Mouse (Mus musculus) layer of hippocampus, postnatal 14 days (tissue): ENCODE results near the gene Nufip1. TPM values are rescaled to one million over a fixed set of nuclear protein-coding genes. Genes with fewer than 3 reads are reported as not detected.
A peak's percentile ranks its signal among the peaks of the same experiment; 100 is the strongest.
"Not testable (repeated sequence)": the region's sequence is repeated elsewhere in the genome, so short reads cannot be mapped to it uniquely, and the experiment has no call there.

ENCODE experiments used
- DNase-seq, 2 experiments: peaks; one replicate each; pipeline ENCODE4 v3.0.0; 2021 to 2022; ENCODE audit warnings: low spot score in 2 of 2, mixed read lengths in 1 of 2
- total RNA-seq, 2 experiments: library from RNA; stranded (reverse); gene quantifications; 2 replicates each; pipeline ENCODE4 v1.2.3; 2021

Gene Nufip1
- total RNA-seq, 2 experiments from 2014 or later: 7.8 to 8.1 TPM

GRCm38 (mm10) chr14:76128174-76128573 lies 17.5 kb downstream of the Nufip1 start:
- DNase-seq: no peak

GRCm38 (mm10) chr14:76134975-76135374 lies 24.3 kb downstream of the Nufip1 start:
- no peak for DNase-seq

- no peak for DNase-seq
Measured at GRCm38 (mm10) chr14:76145248-76145647, 34.6 kb downstream of the Nufip1 start.

- no peak for DNase-seq
Measured at GRCm38 (mm10) chr14:76145868-76146267, 35.2 kb downstream of the Nufip1 start.

- no peak for DNase-seq
Measured at GRCm38 (mm10) chr14:76147061-76147460, 36.4 kb downstream of the Nufip1 start.

GRCm38 (mm10) chr14:76148294-76148693 lies 37.6 kb downstream of the Nufip1 start:
- no peak for DNase-seq

GRCm38 (mm10) chr14:76149531-76150179 lies 39.0 kb downstream of the Nufip1 start:
- no peak for DNase-seq

GRCm38 (mm10) chr14:76150499-76150898 lies 39.8 kb downstream of the Nufip1 start:
- no peak for DNase-seq

GRCm38 (mm10) chr14:76151011-76151410 lies 40.3 kb downstream of the Nufip1 start:
- DNase-seq: no peak

GRCm38 (mm10) chr14:76151820-76152161 lies 41.1 kb downstream of the Nufip1 start:
- DNase-seq: no peak

GRCm38 (mm10) chr14:76152162-76153002 lies 41.7 kb downstream of the Nufip1 start:
- peak; percentile 99 for DNase-seq

GRCm38 (mm10) chr14:76153003-76153675 lies 42.4 kb downstream of the Nufip1 start:
- DNase-seq: peak in 1 of 2 experiments; percentile 21

GRCm38 (mm10) chr14:76153828-76154227 lies 43.1 kb downstream of the Nufip1 start:
- no peak for DNase-seq

- DNase-seq: no peak
Measured at GRCm38 (mm10) chr14:76158192-76158785, 47.6 kb downstream of the Nufip1 start.

GRCm38 (mm10) chr14:76160580-76160979 lies 49.9 kb downstream of the Nufip1 start:
- DNase-seq: not testable (repeated sequence)

GRCm38 (mm10) chr14:76164236-76164635 lies 53.5 kb downstream of the Nufip1 start:
- no peak for DNase-seq

GRCm38 (mm10) chr14:76164904-76165755 lies 54.4 kb downstream of the Nufip1 start:
- peak in 1 of 2 experiments; percentile 13 for DNase-seq

- peak; percentile 9 to 77 for DNase-seq
Measured at GRCm38 (mm10) chr14:76169876-76170466, 59.3 kb downstream of the Nufip1 start.

GRCm38 (mm10) chr14:76171285-76171684 lies 60.6 kb downstream of the Nufip1 start:
- no peak for DNase-seq

GRCm38 (mm10) chr14:76174328-76174727 lies 63.6 kb downstream of the Nufip1 start:
- DNase-seq: no peak
